Mouse (Mus musculus) heart, postnatal 36 days (tissue): ENCODE measurements around the gene Enox1. TPM values are rescaled to one million over a fixed set of nuclear protein-coding genes. Genes with fewer than 3 reads are reported as not detected.

Experiments
- DNase-seq, 2 experiments: peaks; one replicate each; pipeline ENCODE4 v3.0.0; 2021 to 2022
- intact Hi-C: fragments of 180-260 bp; cut with DNase I; formaldehyde crosslinking; loops from one replicate; pipeline ENCODE4 v1.15.1; 2025
- total RNA-seq, 2 experiments: library from RNA; stranded (reverse); gene quantifications; 2 replicates each; pipeline ENCODE4 v1.2.3; 2021

Enox1 gene
- total RNA-seq, 2 experiments from 2014 or later = 0.94 to 1.0 TPM

DNA sequence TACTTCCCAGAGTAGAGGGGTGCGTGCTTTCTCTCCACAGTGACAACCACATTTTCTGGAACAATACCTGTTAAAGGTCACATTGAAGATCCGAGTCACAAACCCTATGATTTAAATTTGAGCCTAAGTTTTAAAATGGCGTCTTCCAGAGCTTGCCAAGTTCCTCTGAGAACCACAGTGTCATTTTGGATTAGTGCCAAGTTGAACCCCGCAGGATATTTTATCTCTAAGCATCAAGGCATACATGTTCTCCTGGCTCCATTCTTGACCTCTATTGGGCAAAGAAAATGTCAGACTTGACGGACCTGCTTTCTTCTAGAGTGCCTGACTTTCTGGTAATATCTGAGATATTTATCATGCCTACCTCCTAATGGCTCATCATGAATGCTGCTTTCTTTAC, 282.9 kb downstream of the Enox1 start:
- DNase-seq = no peak

DNA sequence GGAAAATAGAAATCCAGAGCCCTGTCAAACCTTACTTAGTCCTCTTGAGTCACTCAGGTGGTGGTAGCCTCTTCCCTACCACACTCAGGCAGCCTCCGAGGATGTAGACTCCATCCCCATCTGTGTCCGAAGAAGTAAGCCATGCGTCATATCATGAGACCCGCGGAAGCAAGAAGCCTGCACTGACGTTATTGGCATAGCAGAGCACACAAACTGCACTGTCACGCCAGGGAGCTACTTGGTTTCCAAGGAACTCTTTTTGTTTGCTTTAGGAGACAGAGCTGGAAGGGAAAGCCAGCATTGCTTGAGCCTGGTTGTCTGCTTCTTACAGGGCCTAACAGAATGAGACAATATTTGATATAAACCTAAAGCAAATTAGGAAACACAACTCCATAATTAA, 284.2 kb downstream of the Enox1 start:
- DNase-seq = no peak
- intact Hi-C loops = no loop called here

More for the DNA sequence above, 282.9 kb downstream of the Enox1 start:
- intact Hi-C loops = no loop called here

DNA sequence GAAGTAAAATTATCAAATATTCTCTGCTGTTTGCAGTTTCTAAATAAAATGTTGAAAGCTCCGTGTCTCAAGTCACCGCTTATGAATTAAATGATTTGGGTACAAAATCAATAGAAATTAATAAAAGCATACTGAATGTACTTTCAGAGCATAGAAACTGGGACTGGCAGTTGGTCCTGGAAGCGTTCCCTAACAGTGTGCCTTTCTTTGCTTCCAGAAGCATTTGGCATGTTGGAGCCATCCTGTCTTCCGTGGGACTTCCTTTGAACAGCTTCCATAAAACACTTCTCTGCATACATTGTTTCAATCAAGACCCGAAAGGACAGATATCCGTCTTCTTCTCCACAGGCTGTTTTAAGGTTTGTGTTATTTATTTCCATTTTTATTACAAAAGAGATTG, 285.0 kb downstream of the Enox1 start:
- intact Hi-C loops = no loop called here
- no peak for DNase-seq

DNA sequence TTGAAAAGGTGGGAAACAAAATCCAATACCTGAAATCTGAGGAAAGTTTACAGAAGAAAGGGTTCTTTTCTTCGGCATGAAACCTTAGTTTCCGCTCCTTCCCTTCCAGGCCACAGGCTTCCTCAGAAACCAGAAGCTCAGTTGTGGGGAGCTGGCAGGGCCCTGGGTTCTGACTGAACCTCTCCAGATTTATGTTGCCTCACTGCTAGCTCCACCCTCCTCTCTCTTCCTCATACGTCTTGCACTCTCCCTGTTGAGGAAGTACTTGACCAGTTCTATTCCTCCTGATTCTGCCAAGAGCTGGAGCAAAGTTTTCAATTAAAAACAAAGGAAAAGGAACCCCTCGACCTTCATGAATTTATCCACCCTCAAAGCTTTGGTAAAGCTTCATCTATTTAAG, 291.4 kb downstream of the Enox1 start:
- DNase-seq = no peak
- intact Hi-C loops = no loop called here

DNA sequence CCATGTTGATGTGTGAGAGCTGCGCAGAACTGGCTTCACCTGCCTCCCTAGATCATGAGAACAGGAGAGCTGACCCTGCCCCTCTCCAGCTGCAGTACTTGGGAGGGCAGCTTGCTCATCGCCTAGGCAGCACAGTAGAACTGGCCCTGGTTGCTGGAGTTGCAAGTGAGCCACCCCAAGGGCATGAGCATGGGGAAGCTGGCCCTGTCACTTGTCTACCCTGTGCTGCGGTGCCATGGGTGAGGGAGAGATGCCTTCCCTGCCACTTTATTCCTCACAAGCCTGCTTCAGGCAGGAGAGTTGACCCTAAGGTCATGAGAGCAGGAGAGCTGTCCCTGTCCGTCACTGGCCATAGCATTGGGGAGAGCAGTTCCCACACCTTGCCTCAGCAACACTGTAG, 295.4 kb downstream of the Enox1 start:
- intact Hi-C loops = no loop called here

DNA sequence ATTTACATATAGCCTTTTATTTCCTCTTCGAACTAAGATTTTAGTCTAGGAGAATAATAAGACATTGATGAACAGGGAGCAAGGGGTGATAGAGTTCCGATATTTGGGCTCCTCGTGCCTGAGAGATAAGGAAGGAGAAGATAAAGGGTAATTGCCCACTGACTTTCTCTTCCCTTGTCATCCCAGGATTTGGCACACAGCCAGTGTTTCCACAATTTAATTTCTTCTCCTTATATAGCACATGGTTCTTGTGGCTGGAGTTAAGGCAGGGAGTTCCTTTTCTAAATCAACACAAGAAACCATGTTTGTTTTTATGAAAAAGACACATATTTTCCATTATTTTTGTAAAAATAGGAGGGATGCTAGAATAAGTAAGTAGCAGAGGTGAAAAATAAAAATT, 299.5 kb downstream of the Enox1 start:
- intact Hi-C loops = no loop called here

More for the DNA sequence above, 295.4 kb downstream of the Enox1 start:
- no peak for DNase-seq

DNA sequence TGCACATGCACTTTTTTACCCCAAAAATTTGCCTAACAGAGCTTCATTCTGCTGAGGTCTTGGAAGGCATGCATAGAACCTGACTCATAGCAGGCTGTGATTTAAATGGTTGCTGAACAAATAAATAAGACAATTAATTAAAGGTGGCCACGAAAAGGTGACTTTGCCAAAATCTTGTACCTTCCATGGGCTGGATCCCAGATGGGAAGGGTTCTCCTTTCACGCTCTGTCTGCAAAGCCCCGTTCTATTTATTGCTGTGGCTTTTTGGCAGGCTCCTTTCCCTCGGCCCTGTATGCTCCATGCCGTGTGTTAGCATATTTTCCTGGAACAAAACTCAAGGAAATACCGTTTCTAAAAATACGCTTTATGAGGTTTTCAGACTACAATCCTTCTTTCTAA, 300.3 kb downstream of the Enox1 start:
- intact Hi-C loops = no loop called here

More for the DNA sequence above, 299.5 kb downstream of the Enox1 start:
- no peak for DNase-seq

DNA sequence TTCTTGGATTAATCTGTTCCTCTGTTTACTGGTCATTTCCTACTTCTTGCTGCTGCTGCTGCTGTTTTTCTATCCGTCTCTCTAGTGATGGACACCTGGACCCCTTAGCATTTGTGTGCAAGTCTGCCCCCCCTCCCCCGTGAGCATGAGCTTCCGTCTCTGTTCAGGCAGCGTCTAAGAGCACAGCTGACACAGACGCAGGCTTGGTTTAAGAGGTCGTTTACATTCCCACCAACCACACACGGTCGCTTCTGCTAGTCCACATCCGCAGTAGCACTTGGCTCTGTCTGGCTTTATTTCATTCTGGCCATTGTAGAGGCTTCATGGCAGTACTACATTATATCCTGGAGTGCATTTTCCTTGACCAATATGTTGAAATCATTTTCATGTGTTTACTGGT, 301.7 kb downstream of the Enox1 start:
- intact Hi-C loops = no loop called here

More for the DNA sequence above, 300.3 kb downstream of the Enox1 start:
- no peak for DNase-seq

DNA sequence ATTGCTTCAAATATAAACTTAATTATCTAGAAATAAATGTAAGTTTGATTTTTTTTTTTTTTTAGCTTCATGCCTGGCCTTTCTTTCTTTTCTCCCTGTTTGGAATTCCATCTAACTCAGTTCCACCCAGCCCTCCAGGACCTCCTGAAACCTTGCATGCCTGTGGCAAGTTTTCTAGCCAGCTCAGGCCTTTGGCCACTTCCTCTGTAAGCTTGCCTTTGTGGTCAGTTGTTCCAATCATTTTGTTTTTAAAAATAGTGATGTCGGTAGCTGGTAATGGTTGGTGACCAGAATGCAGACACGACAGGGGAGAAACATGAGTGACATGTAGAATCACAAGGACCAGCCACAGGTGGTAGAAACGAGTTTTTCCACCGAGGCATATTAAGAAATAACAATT, 307.4 kb downstream of the Enox1 start:
- no peak for DNase-seq
- intact Hi-C loops = no loop called here

More for the DNA sequence above, 301.7 kb downstream of the Enox1 start:
- no peak for DNase-seq

DNA sequence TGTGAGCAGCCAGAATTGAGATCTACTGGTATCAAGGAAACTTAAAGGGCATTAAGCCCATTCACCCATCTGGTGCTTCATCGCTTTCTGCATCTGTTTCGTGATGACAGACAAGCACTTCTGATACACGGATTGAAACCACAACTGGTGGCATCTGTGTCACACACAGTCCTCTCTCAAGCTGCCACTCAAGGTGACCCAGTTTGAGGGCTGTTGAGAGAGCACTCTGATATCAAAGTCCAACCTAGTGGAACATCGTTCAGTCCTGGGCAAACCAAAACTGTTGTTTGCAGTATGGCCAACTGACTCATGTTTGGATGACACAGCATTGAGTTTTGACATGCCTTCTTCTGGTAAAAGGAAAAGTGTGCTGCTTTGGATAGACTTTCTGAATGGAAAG, 308.2 kb downstream of the Enox1 start:
- no peak for DNase-seq
- intact Hi-C loops = no loop called here

DNA sequence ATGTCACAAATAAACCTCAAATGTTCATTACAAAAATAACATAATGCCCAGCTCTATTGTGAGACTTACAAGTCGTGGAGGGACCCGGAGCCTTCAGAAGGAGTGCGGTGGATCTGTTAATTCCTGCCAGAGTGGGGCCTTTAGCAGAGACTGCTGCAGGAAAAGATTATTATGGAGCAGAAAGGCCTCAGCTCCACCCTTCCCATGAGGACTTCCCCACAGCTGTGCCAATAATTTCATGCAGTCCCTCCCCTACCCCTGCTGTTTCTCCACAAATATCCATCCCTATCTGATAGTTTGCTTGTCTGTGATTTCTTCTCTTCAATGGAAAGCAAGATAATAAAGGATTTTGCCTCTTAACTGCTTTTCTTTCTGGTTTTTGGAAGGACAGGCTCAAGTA, 314.0 kb downstream of the Enox1 start:
- intact Hi-C loops = no loop called here

DNA sequence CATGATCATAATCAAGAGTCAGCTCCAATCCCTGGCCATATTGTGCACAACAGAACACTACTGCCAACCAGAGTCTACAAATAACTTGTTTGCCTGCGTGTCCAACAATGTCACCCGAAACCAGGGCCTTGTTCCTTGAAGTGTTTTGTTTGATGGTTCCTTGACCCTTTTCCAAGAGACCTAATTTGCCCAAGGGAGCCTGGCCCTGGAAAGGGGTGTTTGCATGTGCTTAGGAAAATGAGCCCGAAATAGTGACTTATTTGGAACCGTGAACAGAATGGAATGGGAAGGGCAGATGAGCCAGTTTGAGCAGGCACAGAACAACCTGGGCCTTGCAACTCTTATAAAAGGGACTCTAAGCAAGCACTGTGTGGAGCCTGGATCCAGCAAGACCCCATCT, 316.9 kb downstream of the Enox1 start:
- intact Hi-C loops = no loop called here
- DNase-seq = no peak

More for the DNA sequence above, 314.0 kb downstream of the Enox1 start:
- no peak for DNase-seq

DNA sequence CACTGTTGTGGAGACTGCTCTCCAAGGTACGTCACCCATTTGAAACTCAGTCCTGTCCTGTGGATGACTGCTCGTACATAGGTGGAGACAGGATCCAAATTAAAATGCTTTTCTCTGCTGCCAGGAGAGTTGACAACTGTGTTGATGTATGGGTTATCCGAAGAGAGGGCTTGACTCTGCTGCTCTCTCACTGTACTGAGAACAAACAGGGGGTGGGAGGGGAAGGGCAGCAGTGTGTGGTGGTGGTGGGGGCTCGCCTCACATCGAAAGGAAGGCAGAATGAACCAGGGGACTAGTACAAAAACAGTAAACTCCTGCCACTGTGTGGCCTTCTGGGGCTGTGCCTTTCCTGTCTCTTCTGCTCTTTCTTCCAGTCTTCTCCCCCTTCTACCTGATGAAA, 317.5 kb downstream of the Enox1 start:
- intact Hi-C loops = no loop called here
- DNase-seq = no peak

DNA sequence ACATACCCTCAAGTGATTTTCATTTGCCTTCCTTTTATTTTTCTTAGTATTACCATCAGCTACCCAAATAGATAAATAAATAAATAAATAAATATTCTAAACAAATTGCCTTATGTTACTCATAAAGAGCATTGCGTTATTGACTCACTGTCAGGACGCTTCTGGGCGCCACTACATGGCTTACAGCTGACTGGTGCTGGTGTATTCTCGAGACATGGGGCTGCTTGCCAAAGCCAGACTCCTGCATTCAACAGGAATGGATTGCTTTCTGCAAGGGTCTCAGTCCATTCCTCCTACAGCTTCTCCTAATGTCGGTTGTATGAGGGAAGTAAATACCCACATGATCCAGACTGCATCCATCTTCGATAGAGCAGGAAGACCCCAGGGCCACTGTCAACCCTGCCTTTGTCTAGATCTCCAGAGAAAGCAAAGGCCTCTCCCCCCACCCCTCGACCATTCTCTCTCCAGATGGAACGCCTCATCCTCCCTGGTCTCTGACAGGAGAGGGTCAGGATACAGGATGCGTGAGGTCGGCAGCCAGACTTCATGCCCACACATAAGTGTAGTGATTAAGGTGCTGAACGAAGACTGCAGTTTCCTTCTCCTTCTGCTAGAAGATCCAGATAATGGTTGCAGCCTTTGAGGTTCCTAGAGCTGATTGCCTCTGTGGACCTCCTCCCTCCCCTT, 318.7 kb downstream of the Enox1 start:
- no peak for DNase-seq
- intact Hi-C loops = no loop called here

DNA sequence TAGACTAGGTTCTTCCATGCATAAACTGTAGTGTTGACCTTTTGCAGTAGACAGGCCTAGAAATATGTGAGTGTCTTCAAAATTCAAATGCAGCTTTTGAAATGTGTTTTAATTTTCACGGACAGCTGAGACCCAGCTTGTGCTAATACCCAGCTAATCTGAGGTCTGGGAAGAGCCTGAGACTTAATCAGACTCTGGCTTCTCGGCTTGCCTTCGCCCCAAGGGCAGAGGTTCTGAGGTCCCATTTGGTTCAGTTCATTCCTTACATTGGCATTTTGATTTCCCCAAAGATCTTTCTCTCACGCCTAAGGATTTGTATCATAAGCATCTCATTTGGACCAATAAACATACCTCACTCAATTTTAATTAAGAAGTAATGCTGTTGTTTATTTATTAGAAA, 321.1 kb downstream of the Enox1 start:
- no peak for DNase-seq
- intact Hi-C loops = no loop called here

DNA sequence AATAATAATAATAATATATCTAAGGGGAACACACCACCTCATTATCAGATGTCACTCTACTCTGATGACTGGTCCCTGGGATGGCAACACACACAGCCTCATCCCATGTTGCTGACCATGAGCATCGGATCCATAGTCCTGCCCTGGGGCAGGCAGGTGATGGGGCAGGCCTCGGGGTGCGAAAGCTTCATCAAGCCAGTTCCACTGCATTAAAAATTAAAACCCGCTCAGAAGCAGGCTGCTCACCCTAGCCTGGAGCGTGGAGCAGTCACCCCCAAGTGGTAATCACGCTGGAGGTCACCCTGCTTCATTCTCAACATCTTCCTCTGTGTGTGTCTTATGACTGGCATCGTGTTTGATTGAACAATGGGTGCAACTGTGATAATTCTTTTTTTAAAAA, 321.6 kb downstream of the Enox1 start:
- intact Hi-C loops = no loop called here
- DNase-seq = no peak

DNA sequence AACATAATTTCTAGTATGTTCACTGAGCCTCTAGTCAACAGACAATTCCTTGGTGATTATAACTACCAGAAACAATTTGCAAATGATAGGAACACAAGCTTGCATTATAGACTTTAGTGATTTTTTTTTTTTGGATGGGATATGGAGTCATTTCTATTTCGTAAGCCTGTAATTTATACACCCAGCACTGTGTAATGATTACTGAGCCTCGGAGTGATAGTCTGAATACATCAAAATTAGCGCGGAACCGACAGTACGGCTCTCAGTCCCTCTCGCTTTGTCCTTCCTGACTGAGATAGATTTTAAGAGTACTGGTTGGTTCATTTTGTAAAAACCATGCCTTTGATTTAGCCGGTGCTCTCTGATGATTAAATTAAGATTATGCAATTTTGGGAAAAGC, 322.1 kb downstream of the Enox1 start:
- intact Hi-C loops = no loop called here
- DNase-seq = no peak

DNA sequence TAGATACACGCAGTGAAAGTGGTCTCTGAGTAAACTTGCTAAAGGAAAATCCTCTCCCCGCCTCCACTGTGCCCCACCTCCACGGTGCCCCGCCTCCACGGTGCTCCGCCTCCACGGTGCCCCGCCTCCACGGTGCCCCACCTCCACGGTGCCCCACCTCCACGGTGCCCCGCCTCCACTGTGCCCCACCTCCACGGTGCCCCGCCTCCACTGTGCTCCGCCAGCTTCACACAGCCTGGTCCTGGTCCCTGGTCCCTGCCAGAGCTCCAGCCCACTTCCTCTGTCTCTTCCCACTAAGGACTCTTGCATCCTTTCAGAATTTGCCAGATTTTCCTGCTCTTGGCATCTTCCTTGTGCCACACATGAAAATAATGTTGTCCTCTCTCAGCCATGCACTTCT, 326.5 kb downstream of the Enox1 start:
- DNase-seq = no peak
- intact Hi-C loops = no loop called here

DNA sequence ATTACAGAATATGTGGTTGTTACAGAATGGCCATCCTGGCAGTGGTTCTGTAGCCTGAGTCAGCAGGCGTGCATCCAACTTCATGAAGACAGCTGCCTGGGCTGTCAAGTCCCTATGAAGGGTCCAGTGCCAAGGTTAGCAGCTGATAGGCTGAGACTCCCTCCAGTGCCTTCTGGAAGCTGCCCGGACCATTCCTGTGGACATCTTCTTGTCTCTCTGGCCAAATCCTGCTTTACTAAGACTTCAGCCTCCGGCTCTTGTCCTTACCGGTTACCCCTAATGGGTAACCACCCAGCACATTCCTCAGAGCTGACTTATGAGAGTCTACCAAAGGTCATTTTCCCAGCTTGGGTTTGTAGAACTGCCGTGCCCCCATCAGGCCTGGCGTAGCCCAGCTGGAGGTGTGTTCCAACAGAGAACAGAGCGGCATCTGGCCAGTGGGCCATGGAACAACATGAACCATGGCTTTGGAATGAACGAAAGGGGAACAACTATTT, 328.4 kb downstream of the Enox1 start:
- intact Hi-C loops = loop anchor here (5.0 kb wide), 1 partner anchor 343 kb away; no protein-coding TSS in a partner anchor

DNA sequence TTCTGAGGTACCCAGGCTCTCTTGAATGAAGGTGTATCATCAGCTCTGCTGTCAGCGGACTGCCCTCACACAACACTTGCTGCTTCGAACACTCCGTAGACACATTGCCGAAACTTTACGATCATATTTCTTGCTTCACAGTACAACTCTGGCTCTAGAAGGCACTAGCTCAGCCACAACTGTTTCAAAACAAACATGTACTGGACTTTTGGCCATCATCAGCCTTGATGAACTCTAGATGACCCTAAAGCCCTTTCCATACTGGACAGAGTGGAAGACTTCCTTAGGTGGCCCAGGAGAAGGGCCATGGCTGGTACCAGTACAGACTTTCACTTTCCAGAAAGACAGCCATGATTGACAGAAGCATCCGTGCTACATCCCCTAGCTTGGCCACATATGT, 334.1 kb downstream of the Enox1 start:
- no peak for DNase-seq
- intact Hi-C loops = no loop called here

More for the DNA sequence above, 328.4 kb downstream of the Enox1 start:
- peak; percentile 74 to 85 for DNase-seq

DNA sequence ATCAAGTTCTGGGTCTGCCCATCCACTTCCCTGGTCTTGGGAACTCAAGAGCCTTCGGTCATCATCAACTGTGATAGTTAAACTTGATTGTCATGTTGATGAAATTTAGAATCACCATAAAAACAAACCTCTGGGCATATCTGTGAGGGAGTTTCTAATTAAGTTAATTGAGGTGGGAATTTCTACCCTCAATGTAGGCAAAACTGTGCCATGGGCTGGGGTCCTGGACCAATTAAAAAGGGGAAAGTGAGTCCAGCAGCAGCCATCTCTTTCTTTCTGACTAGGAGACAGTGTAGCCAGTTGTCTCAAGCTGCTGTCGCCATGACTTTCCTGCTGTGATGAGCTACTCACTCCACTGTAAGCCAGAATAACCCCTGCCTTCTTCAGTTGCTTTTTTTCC, 335.2 kb downstream of the Enox1 start:
- no peak for DNase-seq
- intact Hi-C loops = no loop called here

DNA sequence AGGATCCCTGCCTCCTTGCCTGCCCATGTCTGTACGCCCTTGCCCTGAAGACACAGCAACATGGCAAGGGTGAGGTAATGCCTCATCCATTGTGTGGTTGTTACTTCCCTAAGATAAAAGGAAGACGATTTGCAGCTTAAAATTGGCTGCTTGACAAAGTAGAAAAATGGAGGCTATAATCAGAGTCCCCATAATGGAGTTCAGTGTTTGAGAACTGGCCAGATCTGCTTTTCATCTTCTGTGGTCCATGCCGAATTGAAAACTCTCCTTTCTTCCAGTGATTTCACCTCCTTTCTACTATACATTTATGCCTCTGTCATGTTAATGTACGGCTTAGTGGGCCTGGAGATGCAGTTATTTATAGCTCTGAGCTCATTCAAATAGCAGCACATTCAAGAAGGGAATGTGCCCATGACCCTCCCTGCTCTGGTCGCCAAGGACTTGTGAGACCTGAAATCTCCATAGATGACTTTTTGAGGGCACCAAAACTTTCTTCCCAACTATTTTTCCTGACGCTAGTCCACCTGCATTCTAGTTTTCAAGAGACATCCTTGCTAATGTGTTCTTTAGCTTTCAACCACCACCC, 343.5 kb downstream of the Enox1 start:
- intact Hi-C loops = loop anchor here (5.0 kb wide), 1 partner anchor 92 kb away; no protein-coding TSS in a partner anchor
- no peak for DNase-seq
